Mouse (Mus musculus) CH12.LX (cell line): Measurements from ENCODE around the gene Ovca2.

Experiments
- CHD2 ChIP-seq: IDR thresholded peaks from 2 replicates; pipeline ENCODE4 v1.6.1; 2011; ENCODE audit warnings: low read length, improper control_type of control experiment
- CTCF ChIP-seq, 2 experiments: IDR thresholded peaks in 1 of 2; conservative IDR thresholded peaks in 1 of 2; 2 replicates each; pipeline ENCODE4 v1.5.1; 2011 to 2012; ENCODE audit warnings: low read depth in 2 of 2, low read length in 2 of 2, improper control_type of control experiment in 1 of 2, inconsistent platforms in 1 of 2, mild to moderate bottlenecking in 1 of 2, moderate library complexity in 1 of 2
- E2F4 ChIP-seq: IDR thresholded peaks from 2 replicates; pipeline ENCODE4 v1.6.1; 2011; ENCODE audit warnings: low read depth, low read length, improper control_type of control experiment; ENCODE audit not compliant: insufficient replicate concordance
- EP300 ChIP-seq: IDR thresholded peaks from 2 replicates; pipeline ENCODE4 v1.6.1; 2011; ENCODE audit warnings: low read length, improper control_type of control experiment
- HCFC1 ChIP-seq: IDR thresholded peaks from 2 replicates; pipeline ENCODE4 v1.6.1; 2012; ENCODE audit warnings: low read depth, mild to moderate bottlenecking, inconsistent platforms, low read length, improper control_type of control experiment
- IRF4 ChIP-seq: IDR thresholded peaks from 2 replicates; pipeline ENCODE4 v1.6.1; 2014; ENCODE audit warnings: low read depth, mild to moderate bottlenecking, inconsistent platforms, low read length, improper control_type of control experiment
- MAFK ChIP-seq: IDR thresholded peaks from 2 replicates; pipeline ENCODE4 v1.6.1; 2011; ENCODE audit warnings: low read length, improper control_type of control experiment; ENCODE audit not compliant: insufficient replicate concordance
- TCF12 ChIP-seq: IDR thresholded peaks from 2 replicates; pipeline ENCODE4 v1.6.1; 2014; ENCODE audit warnings: low read depth, mild to moderate bottlenecking, inconsistent platforms, low read length, improper control_type of control experiment

- no peak for TF ChIP-seq TCF12
- no peak for TF ChIP-seq IRF4
- TF ChIP-seq CTCF (conservative IDR thresholded peaks at IDR 0.05 in 1 of 2, IDR thresholded peaks at IDR 0.05 in 1 of 2; ENCODE audit: low read depth in 2 of 2, low read length in 2 of 2), result no peak
- TF ChIP-seq HCFC1, result no peak
- TF ChIP-seq MAFK, result no peak
- TF ChIP-seq CHD2, result no peak
- TF ChIP-seq EP300, result no peak
- no peak for TF ChIP-seq E2F4
Observed at GRCm38 (mm10) chr11:75194121-75194849, 15.7 kb upstream of the Ovca2 start.
